Mouse (Mus musculus): ENCODE results near the gene Rnf145. TPM values are rescaled to one million over a fixed set of nuclear protein-coding genes. Genes with fewer than 3 reads are reported as not detected.

Gene Rnf145
- polyA plus RNA-seq, 1 experiment from 2014 or later = 61.4 TPM

- no peaks in the 10 kb centered on the region for H3K9me3 ChIP-seq (replicated peaks; ENCODE audit: low read length)
- H3K27me3 ChIP-seq (ENCODE audit: insufficient read depth, low read length) = no peaks in the 10 kb centered on the region
- H3K27ac ChIP-seq = no peak overlapping the region
- no peak overlapping the region for H3K4me3 ChIP-seq (replicated peaks; ENCODE audit: low read depth, low read length)
- H3K4me2 ChIP-seq (ENCODE audit: low read length) = no peak overlapping the region
- DNase-seq (ENCODE audit: low spot score) (no peak), ATAC-seq (replicated peaks; ENCODE audit: low FRiP score, low read depth) (no peak)
- no peaks in the 10 kb centered on the region for H3K4me1 ChIP-seq (replicated peaks; ENCODE audit: insufficient read depth, low read length)
- no peaks in the 10 kb centered on the region for H3K36me3 ChIP-seq (ENCODE audit: insufficient read depth, low read length)
- no peak overlapping the region for H3K9ac ChIP-seq (ENCODE audit: low read depth, low read length)
- no peak for TF ChIP-seq CTCF (IDR thresholded peaks at IDR 0.05; ENCODE audit: low read depth)
- 66% methylated on average over 3 of the region's 3 CpGs for WGBS
Measured at GRCm38 (mm10) chr11:44573396-44573795, 54.6 kb downstream of the Rnf145 start.

DNA sequence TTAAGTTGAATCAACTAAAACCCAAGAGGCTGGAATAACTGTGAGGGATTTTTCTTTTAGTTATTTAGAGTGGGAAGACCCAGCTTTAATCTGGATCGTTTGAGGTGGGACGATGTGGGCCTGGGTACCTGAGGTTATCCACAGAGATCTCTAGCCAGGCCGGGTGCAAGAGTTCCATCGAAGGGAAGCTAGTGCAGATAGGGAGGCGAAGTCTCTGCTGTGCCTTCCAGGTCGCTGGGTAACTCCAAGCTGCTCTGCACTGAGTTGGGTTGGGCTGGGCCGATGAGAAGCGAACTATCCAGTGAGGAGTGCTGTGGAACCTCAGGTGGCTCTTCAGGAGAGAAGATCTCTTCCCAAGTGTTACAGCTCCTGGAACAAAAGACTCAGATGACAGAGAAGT, 55.6 kb downstream of the Rnf145 start:
- no peak overlapping the region for H3K4me2 ChIP-seq (ENCODE audit: low read length)
- no peaks in the 10 kb centered on the region for H3K9me3 ChIP-seq (replicated peaks; ENCODE audit: low read length)
- DNase-seq (ENCODE audit: low spot score) (no peak), ATAC-seq (replicated peaks; ENCODE audit: low FRiP score, low read depth) (no peak)
- WGBS = 96% methylated on average over 8 of the region's 8 CpGs
- no peaks in the 10 kb centered on the region for H3K27me3 ChIP-seq (ENCODE audit: insufficient read depth, low read length)
- no peak for TF ChIP-seq CTCF (IDR thresholded peaks at IDR 0.05; ENCODE audit: low read depth)
- no peaks in the 10 kb centered on the region for H3K4me1 ChIP-seq (replicated peaks; ENCODE audit: insufficient read depth, low read length)
- no peaks in the 10 kb centered on the region for H3K36me3 ChIP-seq (ENCODE audit: insufficient read depth, low read length)
- no peak overlapping the region for H3K27ac ChIP-seq
- no peak overlapping the region for H3K4me3 ChIP-seq (replicated peaks; ENCODE audit: low read depth, low read length)
- H3K9ac ChIP-seq (ENCODE audit: low read depth, low read length) = no peak overlapping the region

GRCm38 (mm10) chr11:44574820-44575219, 56.1 kb downstream of the Rnf145 start:
- no peaks in the 10 kb centered on the region for H3K9me3 ChIP-seq (replicated peaks; ENCODE audit: low read length)
- H3K4me2 ChIP-seq (ENCODE audit: low read length) = no peak overlapping the region
- no peak for TF ChIP-seq CTCF (IDR thresholded peaks at IDR 0.05; ENCODE audit: low read depth)
- H3K36me3 ChIP-seq (ENCODE audit: insufficient read depth, low read length) = no peaks in the 10 kb centered on the region
- no peak overlapping the region for H3K4me3 ChIP-seq (replicated peaks; ENCODE audit: low read depth, low read length)
- no peak overlapping the region for H3K9ac ChIP-seq (ENCODE audit: low read depth, low read length)
- no peak overlapping the region for H3K27ac ChIP-seq
- no peak for DNase-seq (ENCODE audit: low spot score)
- WGBS = 84% methylated on average over 5 of the region's 5 CpGs
- H3K4me1 ChIP-seq (replicated peaks; ENCODE audit: insufficient read depth, low read length) = no peaks in the 10 kb centered on the region
- H3K27me3 ChIP-seq (ENCODE audit: insufficient read depth, low read length) = no peaks in the 10 kb centered on the region
- ATAC-seq (replicated peaks; ENCODE audit: low FRiP score, low read depth) = no peak

DNA sequence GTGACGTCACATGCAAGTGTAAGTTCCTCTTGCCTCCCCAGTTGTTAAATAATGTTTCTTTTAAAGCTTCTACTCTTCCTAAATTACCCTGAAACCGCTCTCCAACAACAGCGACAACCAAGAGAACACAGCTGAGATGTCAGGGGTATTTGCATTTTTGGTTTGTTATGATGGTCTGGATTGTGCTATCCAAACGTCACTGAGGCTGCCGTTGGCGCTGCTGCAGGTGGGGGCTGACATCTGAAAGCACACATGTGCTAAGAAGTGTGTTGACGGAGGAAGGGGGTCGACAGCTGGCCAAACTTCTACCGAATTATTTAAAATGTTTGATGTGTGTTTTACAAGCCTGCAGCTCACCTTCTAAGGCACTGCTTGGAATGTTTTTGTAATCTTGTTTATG, 59.1 kb downstream of the Rnf145 start:
- no peak overlapping the region for H3K27ac ChIP-seq
- no peak overlapping the region for H3K4me2 ChIP-seq (ENCODE audit: low read length)
- H3K27me3 ChIP-seq (ENCODE audit: insufficient read depth, low read length) = no peaks in the 10 kb centered on the region
- no peak overlapping the region for H3K9ac ChIP-seq (ENCODE audit: low read depth, low read length)
- WGBS = 67% methylated on average over 9 of the region's 9 CpGs
- no peaks in the 10 kb centered on the region for H3K4me1 ChIP-seq (replicated peaks; ENCODE audit: insufficient read depth, low read length)
- DNase-seq (ENCODE audit: low spot score) = no peak
- TF ChIP-seq CTCF (IDR thresholded peaks at IDR 0.05; ENCODE audit: low read depth) = no peak
- H3K36me3 ChIP-seq (ENCODE audit: insufficient read depth, low read length) = no peaks in the 10 kb centered on the region
- no peak for ATAC-seq (replicated peaks; ENCODE audit: low FRiP score, low read depth)
- H3K4me3 ChIP-seq (replicated peaks; ENCODE audit: low read depth, low read length) = no peak overlapping the region
- no peaks in the 10 kb centered on the region for H3K9me3 ChIP-seq (replicated peaks; ENCODE audit: low read length)

DNA sequence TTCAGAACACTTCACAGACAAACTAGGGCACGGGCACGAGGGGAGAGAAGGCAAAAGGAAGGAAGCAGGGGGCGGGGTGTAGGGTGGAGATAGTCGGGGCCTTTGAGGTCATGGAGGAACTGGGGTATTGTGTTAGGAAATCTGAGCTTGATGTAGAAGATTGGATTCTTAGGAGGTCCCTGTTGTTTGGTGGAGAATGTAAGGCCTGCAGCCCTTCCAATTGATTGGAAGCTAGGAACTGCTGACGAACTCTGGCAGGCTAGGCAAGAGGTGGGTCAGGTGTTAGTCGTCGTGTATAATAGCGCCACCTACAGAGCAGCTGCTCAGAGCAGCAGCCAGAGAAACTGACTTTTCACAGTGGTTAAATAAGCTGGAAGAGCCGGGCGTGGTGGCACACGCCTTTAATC, 62.5 kb downstream of the Rnf145 start:
- ATAC-seq (replicated peaks; ENCODE audit: low FRiP score, low read depth) (peak; percentile 40; the same call in 1 of the 2 replicates), DNase-seq (ENCODE audit: low spot score) (peak; percentile 69)
- TF ChIP-seq CTCF (IDR thresholded peaks at IDR 0.05; ENCODE audit: low read depth) = peak; percentile 62
- no peaks in the 10 kb centered on the region for H3K9me3 ChIP-seq (replicated peaks; ENCODE audit: low read length)
- WGBS = 31% methylated on average over 11 of the region's 11 CpGs
- no peaks in the 10 kb centered on the region for H3K27me3 ChIP-seq (ENCODE audit: insufficient read depth, low read length)
- H3K4me3 ChIP-seq (replicated peaks; ENCODE audit: low read depth, low read length) = no peak overlapping the region
- no peak overlapping the region for H3K9ac ChIP-seq (ENCODE audit: low read depth, low read length)
- no peak overlapping the region for H3K27ac ChIP-seq
- H3K4me2 ChIP-seq (ENCODE audit: low read length) = no peak overlapping the region
- H3K36me3 ChIP-seq (ENCODE audit: insufficient read depth, low read length) = no peaks in the 10 kb centered on the region
- no peaks in the 10 kb centered on the region for H3K4me1 ChIP-seq (replicated peaks; ENCODE audit: insufficient read depth, low read length)

- peak; percentile 98 for TF ChIP-seq CTCF (IDR thresholded peaks at IDR 0.05; ENCODE audit: low read depth)
- no peak overlapping the region for H3K27ac ChIP-seq
- DNase-seq (ENCODE audit: low spot score) = peak; percentile 82
- H3K4me1 ChIP-seq (replicated peaks; ENCODE audit: insufficient read depth, low read length) = no peaks in the 10 kb centered on the region
- H3K36me3 ChIP-seq (ENCODE audit: insufficient read depth, low read length) = no peaks in the 10 kb centered on the region
- no peak for ATAC-seq (replicated peaks; ENCODE audit: low FRiP score, low read depth)
- WGBS = 16% methylated on average over 3 of the region's 3 CpGs
- H3K4me2 ChIP-seq (ENCODE audit: low read length) = no peak overlapping the region
- H3K27me3 ChIP-seq (ENCODE audit: insufficient read depth, low read length) = no peaks in the 10 kb centered on the region
- H3K4me3 ChIP-seq (replicated peaks; ENCODE audit: low read depth, low read length) = no peak overlapping the region
- no peaks in the 10 kb centered on the region for H3K9me3 ChIP-seq (replicated peaks; ENCODE audit: low read length)
- H3K9ac ChIP-seq (ENCODE audit: low read depth, low read length) = no peak overlapping the region
Measured at GRCm38 (mm10) chr11:44586047-44586696, 67.4 kb downstream of the Rnf145 start.

DNA sequence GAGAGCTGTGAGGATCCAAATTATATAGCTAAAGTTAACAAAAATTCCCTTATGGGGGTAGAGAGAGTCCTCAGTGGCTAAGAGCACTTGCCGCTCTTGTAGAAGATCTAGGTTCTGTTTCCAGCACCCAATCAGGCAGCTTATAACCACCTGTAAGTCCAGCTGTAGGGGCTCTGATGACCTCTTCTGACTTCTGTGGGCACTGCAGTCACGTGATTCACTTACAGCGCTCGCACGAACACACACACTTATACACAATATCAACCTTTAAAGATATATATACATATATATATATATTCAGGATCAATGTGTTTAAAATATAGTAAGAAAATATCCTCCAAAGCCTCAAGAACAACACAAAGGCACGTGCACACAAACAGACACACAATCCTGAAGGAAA, 74.3 kb downstream of the Rnf145 start:
- Histone ChIP-seq H3K4me3 (replicated peaks; ENCODE audit: low read depth, low read length) (no peak overlapping the region), H3K27ac (no peak overlapping the region), H3K4me1 (replicated peaks; ENCODE audit: insufficient read depth, low read length) (no peaks in the 10 kb centered on the region), H3K4me2 (ENCODE audit: low read length) (no peak overlapping the region), H3K36me3 (ENCODE audit: insufficient read depth, low read length) (no peaks in the 10 kb centered on the region), H3K9me3 (replicated peaks; ENCODE audit: low read length) (no peaks in the 10 kb centered on the region), H3K27me3 (ENCODE audit: insufficient read depth, low read length) (no peaks in the 10 kb centered on the region), H3K9ac (ENCODE audit: low read depth, low read length) (no peak overlapping the region)
- ATAC-seq (replicated peaks; ENCODE audit: low FRiP score, low read depth) (no peak), DNase-seq (ENCODE audit: low spot score) (no peak)
- 91% methylated on average over 6 of the region's 6 CpGs for WGBS
- no peak for TF ChIP-seq CTCF (IDR thresholded peaks at IDR 0.05; ENCODE audit: low read depth)
